ENCODE assay signal across 29 mouse cellular contexts in the genomic region with DNA sequence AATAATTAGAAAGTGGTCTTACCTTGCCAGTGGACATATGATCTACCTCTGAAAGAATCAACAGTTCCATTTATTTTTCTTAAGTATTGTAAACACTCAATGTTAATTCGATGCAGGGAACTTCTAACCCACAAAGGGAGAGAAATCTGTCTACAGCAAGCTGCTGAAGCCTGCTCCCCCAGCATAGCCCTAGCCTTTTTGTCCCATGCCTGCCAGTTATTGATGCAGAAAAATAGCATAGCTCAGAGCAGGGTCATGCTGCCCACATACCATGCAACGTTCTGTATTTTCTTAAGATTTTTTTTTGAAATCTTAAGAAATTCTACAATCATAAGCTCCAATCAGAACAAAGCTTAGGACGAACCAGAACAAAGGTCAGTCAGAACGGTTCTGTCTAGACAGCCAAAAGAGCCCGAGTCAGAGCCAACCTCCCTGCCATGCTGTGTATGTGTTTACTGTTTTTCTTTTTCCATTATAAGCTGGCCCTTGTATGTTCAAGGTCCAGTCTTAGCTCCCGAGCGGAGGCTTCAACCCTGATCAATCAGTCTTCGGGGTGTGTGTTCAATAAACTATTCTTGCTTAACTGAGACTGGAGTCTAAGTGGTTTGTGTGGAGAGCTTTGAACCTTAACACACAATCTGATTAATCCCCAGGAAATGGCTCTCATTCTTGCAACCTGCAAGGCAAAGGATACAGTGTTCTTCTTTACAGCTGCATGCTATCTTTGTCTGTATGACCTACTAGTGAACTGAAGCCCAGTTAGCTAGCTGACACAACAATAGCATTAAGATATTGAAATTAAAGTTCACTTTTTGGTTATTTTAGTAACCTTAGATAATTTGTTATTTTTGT. TPM values are rescaled to one million over a fixed set of nuclear protein-coding genes. Genes with fewer than 3 reads are reported as not detected.
DNase-seq lines count a peak whose midpoint lies in the region; ATAC-seq and TF ChIP-seq lines count a peak whose summit lies in the region.
"Had no signal": no experiment of that assay in that cellular context is flagged by ENCODE, and none has a peak within 500 bp of the region (broad histone marks: within the 10 kb centered on the region; RNA-seq: fewer than 3 reads in every experiment).

No protein-coding gene starts in this region.

- H3K27me3 ChIP-seq in kidney, embryonic 14.5 days (ENCODE audit: control insufficient read depth, insufficient read depth, low read length) = no peaks in the 10 kb centered on the region
- no peaks in the 10 kb centered on the region for H3K27me3 ChIP-seq in kidney, embryonic 15.5 days
- H3K27me3 ChIP-seq in stomach, embryonic 16.5 days (ENCODE audit: control insufficient read depth, insufficient read depth, low read length) = no peaks in the 10 kb centered on the region
- H3K27me3 ChIP-seq in forebrain, embryonic 14.5 days (replicated peaks; ENCODE audit: control insufficient read depth, insufficient read depth, low read length) = no peaks in the 10 kb centered on the region
- H3K27me3 ChIP-seq in midbrain, embryonic 13.5 days = no peaks in the 10 kb centered on the region
- H3K27me3 ChIP-seq: hindbrain, embryonic 12.5 days; megakaryocyte, embryonic 14.5 days; midbrain, embryonic 15.5 days had no signal

- H3K4me3 ChIP-seq in kidney, embryonic 14.5 days (ENCODE audit: low read length) = no peak overlapping the region
- no peak overlapping the region for H3K4me3 ChIP-seq in embryonic fibroblast, embryonic 13.5 days (ENCODE audit: insufficient read depth, low read length)
- H3K4me3 ChIP-seq in kidney, embryonic 15.5 days (replicated peaks) = no peak overlapping the region
- H3K4me3 ChIP-seq in stomach, embryonic 16.5 days (replicated peaks; ENCODE audit: low read length) = no peak overlapping the region
- H3K4me3 ChIP-seq in forebrain, embryonic 14.5 days (ENCODE audit: low read depth, low read length) = no peak overlapping the region
- no peak overlapping the region for H3K4me3 ChIP-seq in midbrain, embryonic 13.5 days (replicated peaks)
- H3K4me3 ChIP-seq: hindbrain, embryonic 12.5 days; limb, embryonic 10.5 days; megakaryocyte, embryonic 14.5 days; midbrain, embryonic 15.5 days; myocyte had no signal

- peak; percentile 49 for DNase-seq in kidney, adult 11 months
- DNase-seq in forebrain, embryonic 14.5 days (ENCODE audit: low spot score) = no peak
- no peak for DNase-seq in thymus, postnatal 10 days (ENCODE audit: low spot score in 2 of 2)
- DNase-seq: adrenal gland, postnatal 14 days; cerebellum, adult 11-12 months; cerebellum, postnatal 25 days; forebrain, postnatal 0 days; heart, postnatal 14 days; layer of hippocampus, adult 9-11 months; lung, adult 2 months; spleen, adult 18-20 months had no signal

- H3K9ac ChIP-seq in kidney, embryonic 14.5 days (ENCODE audit: low read depth, low read length) = no peak overlapping the region
- H3K9ac ChIP-seq in kidney, embryonic 15.5 days = no peak overlapping the region
- no peak overlapping the region; the same call in 1 of the 2 replicates for H3K9ac ChIP-seq in stomach, embryonic 16.5 days (ENCODE audit: low read length)
- H3K9ac ChIP-seq in forebrain, embryonic 14.5 days (ENCODE audit: low read length) = no peak overlapping the region
- no peak overlapping the region for H3K9ac ChIP-seq in midbrain, embryonic 13.5 days (replicated peaks)
- H3K9ac ChIP-seq: forebrain, postnatal 0 days; hindbrain, embryonic 12.5 days; midbrain, embryonic 15.5 days had no signal

- ATAC-seq in kidney, embryonic 14.5 days (ENCODE audit: low FRiP score, low TSS enrichment) = no peak
- no peak for ATAC-seq in kidney, embryonic 15.5 days (replicated peaks; ENCODE audit: low FRiP score)
- ATAC-seq in stomach, embryonic 16.5 days (ENCODE audit: insufficient read depth, low FRiP score) = no peak
- ATAC-seq in forebrain, embryonic 14.5 days = no peak
- no peak for ATAC-seq in midbrain, embryonic 13.5 days
- ATAC-seq: forebrain, postnatal 0 days; midbrain, embryonic 15.5 days had no signal

- H3K4me1 ChIP-seq in kidney, embryonic 14.5 days (ENCODE audit: control insufficient read depth, insufficient read depth, low read length) = peaks cover 6% of the 10 kb centered on the region; the same call in 1 of the 2 replicates
- peaks cover 6% of the 10 kb centered on the region; the same call in 1 of the 2 replicates for H3K4me1 ChIP-seq in embryonic fibroblast, embryonic 13.5 days (ENCODE audit: control insufficient read depth, insufficient read depth, low read length)
- H3K4me1 ChIP-seq in kidney, embryonic 15.5 days = peaks cover 21% of the 10 kb centered on the region
- peaks cover 8% of the 10 kb centered on the region for H3K4me1 ChIP-seq in stomach, embryonic 16.5 days (ENCODE audit: control insufficient read depth, insufficient read depth, low read length)
- H3K4me1 ChIP-seq in forebrain, embryonic 14.5 days (ENCODE audit: control insufficient read depth, insufficient read depth, low read length) = 0 out of 2 replicates have a peak, but pooled peaks cover 4% of the 10 kb centered on the region
- H3K4me1 ChIP-seq in midbrain, embryonic 13.5 days (replicated peaks) = peaks cover 17% of the 10 kb centered on the region

- no peak for TF ChIP-seq POLR2A in embryonic fibroblast, embryonic 13.5 days (IDR thresholded peaks at IDR 0.05; ENCODE audit: low read depth, low read length)

- peaks cover 5% of the 10 kb centered on the region; the same call in 1 of the 2 replicates for H3K36me3 ChIP-seq in kidney, embryonic 14.5 days (ENCODE audit: control insufficient read depth, insufficient read depth, low read length)
- H3K36me3 ChIP-seq in kidney, embryonic 15.5 days = peaks cover 9% of the 10 kb centered on the region; the same call in 1 of the 2 replicates
- H3K36me3 ChIP-seq in stomach, embryonic 16.5 days (ENCODE audit: control insufficient read depth, insufficient read depth, low read length) = no peaks in the 10 kb centered on the region
- H3K36me3 ChIP-seq in forebrain, embryonic 14.5 days (ENCODE audit: control insufficient read depth, insufficient read depth, low read length) = peaks cover 5% of the 10 kb centered on the region; the same call in 1 of the 2 replicates
- H3K36me3 ChIP-seq in midbrain, embryonic 13.5 days = 0 out of 2 replicates have a peak, but pooled peaks cover 5% of the 10 kb centered on the region
- H3K36me3 ChIP-seq: midbrain, embryonic 15.5 days had no signal

- no peak overlapping the region for H3K27ac ChIP-seq in kidney, embryonic 14.5 days (ENCODE audit: low read depth, low read length)
- 0 out of 2 replicates have a peak overlapping the region, but pooled peaks have one; percentile 9 for H3K27ac ChIP-seq in embryonic fibroblast, embryonic 13.5 days (ENCODE audit: insufficient read depth, low read length)
- H3K27ac ChIP-seq in kidney, embryonic 15.5 days = peak overlapping the region; percentile 20; the same call in 1 of the 2 replicates
- peak overlapping the region; percentile 79 for H3K27ac ChIP-seq in stomach, embryonic 16.5 days (ENCODE audit: low read length)
- no peak overlapping the region for H3K27ac ChIP-seq in forebrain, embryonic 14.5 days (ENCODE audit: low read depth, low read length)
- H3K27ac ChIP-seq in midbrain, embryonic 13.5 days = no peak overlapping the region
- H3K27ac ChIP-seq: hindbrain, embryonic 12.5 days; limb, embryonic 10.5 days; midbrain, embryonic 15.5 days had no signal

- no peak for TF ChIP-seq CTCF in embryonic fibroblast, embryonic 13.5 days (IDR thresholded peaks at IDR 0.05; ENCODE audit: borderline replicate concordance, insufficient read depth, low read length)

- 75% methylated on average over 8 of the region's 8 CpGs for WGBS in kidney, embryonic 14.5 days
- WGBS in kidney, embryonic 15.5 days = 72% methylated on average over 8 of the region's 8 CpGs
- 66% methylated on average over 8 of the region's 8 CpGs for WGBS in stomach, embryonic 16.5 days
- 81% methylated on average over 8 of the region's 8 CpGs for WGBS in forebrain, embryonic 14.5 days
- WGBS in midbrain, embryonic 13.5 days = 83% methylated on average over 8 of the region's 8 CpGs

- no peaks in the 10 kb centered on the region for H3K9me3 ChIP-seq in kidney, embryonic 14.5 days (ENCODE audit: control insufficient read depth, low read length)
- H3K9me3 ChIP-seq in kidney, embryonic 15.5 days (replicated peaks) = no peaks in the 10 kb centered on the region
- no peaks in the 10 kb centered on the region for H3K9me3 ChIP-seq in stomach, embryonic 16.5 days (replicated peaks; ENCODE audit: control insufficient read depth, low read length)
- no peaks in the 10 kb centered on the region for H3K9me3 ChIP-seq in forebrain, embryonic 14.5 days (replicated peaks; ENCODE audit: control insufficient read depth, low read length)
- H3K9me3 ChIP-seq in midbrain, embryonic 13.5 days = no peaks in the 10 kb centered on the region
- H3K9me3 ChIP-seq: hindbrain, embryonic 12.5 days; limb, embryonic 10.5 days; megakaryocyte, embryonic 14.5 days; midbrain, embryonic 15.5 days had no signal

- H3K4me2 ChIP-seq in kidney, embryonic 14.5 days (replicated peaks; ENCODE audit: low read depth, low read length) = no peak overlapping the region
- H3K4me2 ChIP-seq in kidney, embryonic 15.5 days = no peak overlapping the region
- H3K4me2 ChIP-seq in stomach, embryonic 16.5 days (ENCODE audit: low read depth, low read length) = no peak overlapping the region
- H3K4me2 ChIP-seq in forebrain, embryonic 14.5 days (ENCODE audit: low read length) = no peak overlapping the region
- no peak overlapping the region for H3K4me2 ChIP-seq in midbrain, embryonic 13.5 days (replicated peaks)
- H3K4me2 ChIP-seq: heart, embryonic 11.5 days; hindbrain, embryonic 12.5 days; midbrain, embryonic 15.5 days had no signal

RNA-seq across cellular contexts. Expression of gene 1810037I17Rik, which starts 2.1 kb away (rescaled TPM):
- 91.8 and 125 TPM in 2 replicates for polyA plus RNA-seq in kidney, embryonic 14.5 days (2014; fragmentation: Nextera tagmentation; extraction: Ambion mirVana)
- 72.3 and 85.7 TPM in 2 replicates for polyA plus RNA-seq in embryonic fibroblast, embryonic 13.5 days (2011; ENCODE audit: insufficient read length, low read depth, missing spikeins)
- 102 and 111 TPM in 2 replicates for polyA plus RNA-seq in kidney, embryonic 15.5 days (2015; fragmentation: Nextera tagmentation; extraction: Ambion mirVana)
- 218 and 220 TPM in 2 replicates for polyA plus RNA-seq in stomach, embryonic 16.5 days (2015; fragmentation: Nextera tagmentation; extraction: Ambion mirVana)
- polyA plus RNA-seq in forebrain, embryonic 14.5 days (2014; fragmentation: Nextera tagmentation; extraction: Ambion mirVana) = 101 and 109 TPM in 2 replicates
- 81.8 and 91.8 TPM in 2 replicates for polyA plus RNA-seq in midbrain, embryonic 13.5 days (2015; fragmentation: Nextera tagmentation; extraction: Ambion mirVana)

RNA-seq across cellular contexts. Expression of gene Gm10959, which starts 2.7 kb away (rescaled TPM):
- not detected in 2 replicates for polyA plus RNA-seq in kidney, embryonic 14.5 days (2014; fragmentation: Nextera tagmentation; extraction: Ambion mirVana)
- not detected in 2 replicates for polyA plus RNA-seq in embryonic fibroblast, embryonic 13.5 days (2011; ENCODE audit: insufficient read length, low read depth, missing spikeins)
- not detected in 2 replicates for polyA plus RNA-seq in kidney, embryonic 15.5 days (2015; fragmentation: Nextera tagmentation; extraction: Ambion mirVana)
- not detected in 2 replicates for polyA plus RNA-seq in stomach, embryonic 16.5 days (2015; fragmentation: Nextera tagmentation; extraction: Ambion mirVana)
- polyA plus RNA-seq in forebrain, embryonic 14.5 days (2014; fragmentation: Nextera tagmentation; extraction: Ambion mirVana) = not detected in 2 replicates
- polyA plus RNA-seq in midbrain, embryonic 13.5 days (2015; fragmentation: Nextera tagmentation; extraction: Ambion mirVana) = not detected in 2 replicates
- polyA plus RNA-seq: brain, embryonic 14.5 days; erythroblast, embryonic 14.5 days; forebrain, postnatal 0 days; heart, embryonic 11.5 days; hindbrain, embryonic 12.5 days; intestine, embryonic 14.5 days; limb, embryonic 10.5 days; liver, embryonic 11.5 days; lung, adult 2 months; midbrain, embryonic 15.5 days; myocyte; neural tube, embryonic 14.5 days; stomach, embryonic 14.5 days; thymus, postnatal 0 days had no signal

RNA-seq across cellular contexts. Expression of gene Fabp2, which starts 27.0 kb away (rescaled TPM):
- polyA plus RNA-seq in kidney, embryonic 14.5 days (2014; fragmentation: Nextera tagmentation; extraction: Ambion mirVana) = not detected in 2 replicates
- not detected in 2 replicates for polyA plus RNA-seq in embryonic fibroblast, embryonic 13.5 days (2011; ENCODE audit: insufficient read length, low read depth, missing spikeins)
- polyA plus RNA-seq in kidney, embryonic 15.5 days (2015; fragmentation: Nextera tagmentation; extraction: Ambion mirVana) = 0.16 and 0.17 TPM in 2 replicates
- polyA plus RNA-seq in stomach, embryonic 16.5 days (2015; fragmentation: Nextera tagmentation; extraction: Ambion mirVana) = 140 and 148 TPM in 2 replicates
- polyA plus RNA-seq in forebrain, embryonic 14.5 days (2014; fragmentation: Nextera tagmentation; extraction: Ambion mirVana) = not detected in 2 replicates
- polyA plus RNA-seq in midbrain, embryonic 13.5 days (2015; fragmentation: Nextera tagmentation; extraction: Ambion mirVana) = 0.98 TPM in 1 of 2 replicates, not detected in the other
- polyA plus RNA-seq: brain, embryonic 14.5 days; erythroblast, embryonic 14.5 days; forebrain, postnatal 0 days; hindbrain, embryonic 12.5 days; limb, embryonic 10.5 days; lung, adult 2 months; myocyte; neural tube, embryonic 14.5 days had no signal

Comparison
In these comparisons a context has a peak if more than half of its experiments do, and no peak if none do; other contexts are left out.
1. H3K27ac ChIP-seq: peak in embryonic fibroblast, embryonic 13.5 days (single experiment), kidney, embryonic 15.5 days (single experiment) and stomach, embryonic 16.5 days (single experiment); none in kidney, embryonic 14.5 days (single experiment), forebrain, embryonic 14.5 days (single experiment) and midbrain, embryonic 13.5 days (single experiment).
2. RNA of gene Fabp2, which starts 27.0 kb away (polyA plus RNA-seq): 140 to 148 TPM in stomach, embryonic 16.5 days; 0.16 to 0.17 TPM in kidney, embryonic 15.5 days, 0.98 TPM in midbrain, embryonic 13.5 days, not detected in kidney, embryonic 14.5 days, not detected in embryonic fibroblast, embryonic 13.5 days and not detected in forebrain, embryonic 14.5 days; every median in the first group is over 10 times any median in the second.